Mouse (Mus musculus) embryonic fibroblast, embryonic 13.5 days (primary cell): Measurements from ENCODE around the gene Nprl2.

ENCODE experiments used
- CTCF ChIP-seq: IDR thresholded peaks from 2 replicates; pipeline ENCODE4 v1.5.1; 2011; ENCODE audit warnings: mild to moderate bottlenecking, control low read depth, low read length, moderate library complexity, borderline replicate concordance; ENCODE audit not compliant: insufficient read depth
- POLR2A ChIP-seq: IDR thresholded peaks from 2 replicates; pipeline ENCODE4 v1.6.1; 2011; ENCODE audit warnings: low read depth, mild to moderate bottlenecking, control low read depth, low read length, moderate library complexity

GRCm38 (mm10) chr9:107510384-107511100 lies 31.5 kb upstream of the Nprl2 start:
- TF ChIP-seq CTCF: no peak
- TF ChIP-seq POLR2A: no peak
